Mouse (Mus musculus) liver, embryonic 14.5 days (tissue): Measurements from ENCODE around the gene Mrps23.
A peak's percentile ranks its signal among the peaks of the same experiment; 100 is the strongest.

Experiments
- CTCF ChIP-seq: IDR thresholded peaks from 2 replicates; pipeline ENCODE4 v1.5.1; 2016; ENCODE audit warnings: antibody characterized with exemption, low read depth, control low read depth
- EP300 ChIP-seq: IDR thresholded peaks from 2 replicates; pipeline ENCODE4 v1.6.1; 2016; ENCODE audit warnings: antibody characterized with exemption, low read depth

DNA sequence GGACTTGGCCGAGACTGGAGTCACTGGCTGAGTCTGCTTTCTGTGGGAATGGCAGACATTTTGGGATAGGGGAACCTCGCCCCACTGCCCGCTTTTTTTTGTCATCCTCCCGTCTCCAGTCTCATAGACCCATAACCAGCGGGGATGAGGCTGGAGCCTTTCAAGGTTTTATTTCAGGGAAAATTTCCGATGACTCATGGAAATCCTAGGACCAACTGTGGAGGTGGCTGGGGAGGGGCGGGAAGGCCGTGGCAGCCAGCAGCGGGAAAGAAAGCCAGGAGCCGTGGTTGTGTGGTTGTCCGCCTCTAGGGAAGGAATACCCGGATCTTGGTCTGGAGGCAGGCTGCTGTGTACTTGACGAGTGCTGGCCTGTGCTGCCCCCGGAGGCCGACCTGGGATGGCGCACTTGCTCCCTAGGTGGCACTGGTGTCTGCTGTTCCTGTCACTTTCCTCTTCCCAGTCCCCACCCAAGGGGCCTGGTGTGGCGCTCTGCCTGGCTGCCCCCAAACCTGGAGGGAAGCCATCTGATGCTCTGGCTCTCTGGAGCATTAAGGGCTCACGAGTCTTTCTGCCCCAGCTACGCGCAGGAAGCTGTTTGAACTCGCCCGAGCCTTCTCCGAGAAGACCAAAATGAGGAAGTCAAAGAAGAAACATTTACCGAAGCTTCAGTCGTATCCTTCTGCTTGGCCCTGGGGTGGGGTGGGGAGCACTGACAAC, 16.6 kb upstream of the Mrps23 start:
- TF ChIP-seq CTCF = peak; percentile 89
- no peak for TF ChIP-seq EP300
